Mouse (Mus musculus) cerebellum, adult 11-12 months (tissue): ENCODE measurements around the gene Gm11992.
A peak's percentile ranks its signal among the peaks of the same experiment; 100 is the strongest.

Experiments
- DNase-seq: peaks from one replicate; pipeline ENCODE4 v3.0.0; 2022

Gene Gm11992

GRCm38 (mm10) chr11:9116121-9116520, 67.7 kb downstream of the Gm11992 start:
- no peak for DNase-seq

- DNase-seq = no peak
These were observed 68.5 kb downstream of the Gm11992 start for GRCm38 (mm10) chr11:9116916-9117315.

GRCm38 (mm10) chr11:9117358-9118049, 69.1 kb downstream of the Gm11992 start:
- peak; percentile 18 for DNase-seq

- no peak for DNase-seq
These were observed 69.6 kb downstream of the Gm11992 start, which contains the start of gene Upp1 for GRCm38 (mm10) chr11:9118050-9118420. Gene Upp1 (plus strand): TSS chr11:9118103.

- no peak for DNase-seq
These were observed 70.2 kb downstream of the Gm11992 start for GRCm38 (mm10) chr11:9118421-9119121.
